Mouse (Mus musculus): ENCODE measurements at regions not wholly inside any gene's neighbourhood (a gene's known extent, or its start where the extent isn't known, plus 50 kb on each side); places are given as distances from the start of the nearest gene placed in this dataset.
A peak's percentile ranks its signal among the peaks of the same experiment; 100 is the strongest.

GRCm38 (mm10) chr16:91970461-91970860 is 87.6 kb upstream of the Mrps6 start:
- DNase-seq, result no peak

DNA sequence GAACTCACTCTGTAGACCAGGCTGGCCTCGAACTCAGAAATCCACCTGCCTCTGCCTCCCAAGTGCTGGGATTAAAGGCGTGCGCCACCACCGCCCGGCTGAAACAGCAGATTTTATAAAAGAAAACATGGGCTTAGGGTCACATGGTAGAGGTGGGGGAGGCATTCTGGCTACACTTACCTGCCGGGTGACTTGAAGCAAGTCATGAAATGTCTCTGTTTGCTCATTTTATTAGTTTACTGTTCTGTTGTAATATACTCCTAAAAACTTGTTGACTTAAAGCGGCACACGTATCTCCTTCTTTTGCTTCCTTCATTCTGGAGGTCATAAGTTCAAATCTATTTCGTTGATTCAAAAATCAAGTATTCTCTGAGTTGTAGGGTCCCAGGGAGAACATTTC is 84.9 kb upstream of the Mrps6 start:
- DNase-seq, result no peak

DNA sequence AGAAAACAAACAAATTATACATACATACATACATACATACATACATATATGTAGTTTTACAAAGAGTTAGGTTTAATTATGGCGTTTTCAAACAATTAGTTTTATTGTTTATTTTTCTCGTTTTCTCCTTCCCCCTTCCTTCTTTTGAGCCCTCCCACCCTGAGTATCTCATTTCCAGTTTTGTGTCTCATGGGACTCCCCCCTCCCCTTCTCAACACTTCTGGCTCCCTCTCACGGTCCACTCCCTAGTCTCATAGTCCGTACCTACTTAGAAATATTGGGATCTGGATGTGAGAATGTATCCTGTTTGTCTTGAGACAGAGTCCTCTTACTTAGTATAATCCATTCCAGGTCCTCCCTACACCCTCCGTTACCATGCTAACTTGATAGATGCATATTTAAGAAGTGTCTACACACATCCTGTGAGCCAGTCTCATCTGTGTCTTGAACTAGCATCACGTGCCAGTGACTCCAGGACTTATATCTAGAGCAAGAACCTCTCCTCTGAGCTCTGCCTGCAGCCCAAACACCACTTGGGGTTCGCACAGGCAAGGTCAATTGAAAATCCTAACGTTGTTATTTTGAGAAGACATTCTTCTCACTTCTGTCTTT is 81.8 kb upstream of the Mrps6 start:
- DNase-seq, result no peak

- DNase-seq, result no peak
Measured at GRCm38 (mm10) chr16:91978423-91978822, 79.6 kb upstream of the Mrps6 start.

DNA sequence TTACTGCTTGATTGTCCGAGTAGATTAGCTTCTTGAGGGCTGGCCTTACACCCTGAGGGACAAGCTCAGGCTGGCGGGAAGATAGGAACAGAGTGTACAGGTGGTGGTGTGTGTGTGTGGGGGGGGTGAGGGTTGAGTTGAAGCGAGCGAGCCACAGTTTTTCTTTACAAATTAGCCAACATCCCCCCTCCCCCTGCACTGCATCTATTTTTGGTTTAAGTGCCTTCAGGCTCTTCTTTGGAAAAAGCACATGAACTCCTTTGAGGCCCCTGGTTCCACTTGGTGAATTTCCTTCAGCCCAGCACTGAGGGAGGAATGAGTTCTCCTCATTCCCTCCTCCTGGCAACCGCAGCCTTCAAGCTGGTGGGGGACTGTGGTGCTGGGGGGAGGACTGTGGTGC is 79.2 kb upstream of the Mrps6 start:
- no peak for DNase-seq

DNA sequence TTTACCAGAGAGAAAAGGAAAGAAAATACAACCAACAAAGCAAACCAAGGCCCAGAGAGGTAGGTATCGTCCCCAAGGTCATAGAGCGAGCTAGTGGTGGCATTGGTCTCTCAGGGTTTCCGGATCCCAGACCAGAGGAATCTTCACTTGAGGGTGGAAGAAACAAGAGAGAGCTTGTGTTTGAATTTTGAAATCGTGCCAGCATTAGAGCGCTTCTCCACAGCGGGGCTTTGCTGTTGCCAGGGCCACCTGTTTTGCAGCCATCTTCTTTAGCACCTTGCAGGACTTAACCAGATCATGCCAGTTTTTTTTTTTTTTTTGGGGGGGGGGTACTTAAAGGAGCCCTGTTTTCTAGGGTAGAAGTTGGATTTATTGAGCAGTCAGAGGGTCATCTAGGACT is 77.6 kb upstream of the Mrps6 start:
- no peak for DNase-seq

DNA sequence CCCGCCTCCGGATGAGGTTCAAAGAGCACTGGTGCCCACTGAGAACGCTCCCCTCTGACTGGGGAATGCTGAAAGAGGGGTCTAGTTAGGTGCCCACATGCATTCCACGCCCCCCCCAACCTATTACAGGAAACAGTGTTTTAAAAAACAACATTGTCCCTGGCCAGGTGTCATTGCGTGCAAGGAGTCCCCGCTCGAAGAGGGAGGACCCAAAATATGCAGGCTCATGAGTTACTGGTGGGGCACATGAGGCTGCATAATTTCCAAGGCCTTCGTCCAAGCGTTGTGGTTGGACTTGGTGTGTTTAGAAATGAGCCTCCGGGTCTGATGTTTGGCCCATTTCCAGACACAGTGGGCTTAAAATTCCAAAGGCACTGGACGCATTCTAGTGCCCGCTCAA is 72.9 kb upstream of the Mrps6 start:
- DNase-seq, result no peak

- no peak for DNase-seq
Measured at GRCm38 (mm10) chr16:91989332-91989731, 68.7 kb upstream of the Mrps6 start.

DNA sequence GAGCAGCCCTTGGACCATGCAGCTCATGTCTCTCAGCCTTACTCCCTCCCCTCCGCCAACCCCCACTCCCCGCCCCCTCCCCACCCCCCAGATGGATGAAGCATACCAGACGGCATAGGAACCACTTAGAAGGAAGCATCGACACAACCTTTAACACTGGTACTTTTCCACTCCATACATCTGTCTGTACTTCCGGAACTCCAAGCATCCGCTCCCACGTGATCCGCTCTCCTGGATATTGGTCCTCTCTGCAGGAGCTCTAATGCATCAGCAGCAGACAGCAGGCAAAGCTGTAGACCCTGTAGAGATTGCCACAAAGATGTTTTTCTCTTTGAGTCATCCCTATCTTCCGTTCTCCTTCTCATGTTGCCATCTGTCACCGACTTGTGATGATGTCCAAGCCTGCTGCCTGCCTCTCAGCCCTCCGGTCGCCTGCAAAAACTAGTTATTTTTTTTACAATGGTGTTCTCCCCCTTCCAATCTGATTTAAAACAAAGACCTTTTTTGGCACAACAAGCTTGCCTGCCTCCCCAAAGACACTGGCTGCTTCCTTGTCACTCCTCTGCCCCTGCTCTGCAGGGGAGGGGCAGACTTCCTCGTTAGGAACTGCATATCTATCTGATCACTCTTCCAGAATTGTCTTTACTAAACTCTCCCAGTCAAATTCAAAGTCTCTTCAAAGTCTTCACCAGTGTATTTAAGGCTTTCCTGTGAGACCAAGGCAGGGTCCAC is 62.4 kb upstream of the Mrps6 start:
- DNase-seq, result peak; percentile 35

DNA sequence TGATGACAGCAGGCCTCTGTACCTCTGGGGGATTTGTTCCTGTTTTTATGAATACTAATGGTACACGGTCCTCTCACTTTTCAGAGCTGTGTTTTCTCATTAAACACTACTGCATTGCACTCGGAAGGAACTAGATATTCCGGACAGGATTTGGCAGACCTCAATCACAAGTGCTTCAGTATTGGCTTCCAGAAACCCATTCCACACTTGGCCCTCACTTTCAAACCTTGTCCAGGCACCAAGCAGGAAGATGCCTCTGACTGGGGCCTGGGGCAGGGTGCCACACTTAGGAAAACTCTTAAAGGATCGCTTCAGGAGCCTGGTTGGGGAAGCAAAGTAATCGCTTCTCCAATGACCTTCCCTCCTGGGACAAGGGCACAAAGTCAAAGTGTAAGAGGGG is 50.7 kb upstream of the Mrps6 start:
- no peak for DNase-seq

Measured in cerebellum, adult 9-10 months (tissue).